Mouse (Mus musculus) c-Kit-positive CD71-negative TER-119-negative erythroid progenitor cells, embryonic 14.5 days (primary cell): Measurements from ENCODE around the gene Smcr8.

Experiments used
- DNase-seq: peaks from one replicate; pipeline ENCODE4 v3.0.0-alpha.2; 2013; ENCODE audit warnings: low read depth

Gene Smcr8

DNA sequence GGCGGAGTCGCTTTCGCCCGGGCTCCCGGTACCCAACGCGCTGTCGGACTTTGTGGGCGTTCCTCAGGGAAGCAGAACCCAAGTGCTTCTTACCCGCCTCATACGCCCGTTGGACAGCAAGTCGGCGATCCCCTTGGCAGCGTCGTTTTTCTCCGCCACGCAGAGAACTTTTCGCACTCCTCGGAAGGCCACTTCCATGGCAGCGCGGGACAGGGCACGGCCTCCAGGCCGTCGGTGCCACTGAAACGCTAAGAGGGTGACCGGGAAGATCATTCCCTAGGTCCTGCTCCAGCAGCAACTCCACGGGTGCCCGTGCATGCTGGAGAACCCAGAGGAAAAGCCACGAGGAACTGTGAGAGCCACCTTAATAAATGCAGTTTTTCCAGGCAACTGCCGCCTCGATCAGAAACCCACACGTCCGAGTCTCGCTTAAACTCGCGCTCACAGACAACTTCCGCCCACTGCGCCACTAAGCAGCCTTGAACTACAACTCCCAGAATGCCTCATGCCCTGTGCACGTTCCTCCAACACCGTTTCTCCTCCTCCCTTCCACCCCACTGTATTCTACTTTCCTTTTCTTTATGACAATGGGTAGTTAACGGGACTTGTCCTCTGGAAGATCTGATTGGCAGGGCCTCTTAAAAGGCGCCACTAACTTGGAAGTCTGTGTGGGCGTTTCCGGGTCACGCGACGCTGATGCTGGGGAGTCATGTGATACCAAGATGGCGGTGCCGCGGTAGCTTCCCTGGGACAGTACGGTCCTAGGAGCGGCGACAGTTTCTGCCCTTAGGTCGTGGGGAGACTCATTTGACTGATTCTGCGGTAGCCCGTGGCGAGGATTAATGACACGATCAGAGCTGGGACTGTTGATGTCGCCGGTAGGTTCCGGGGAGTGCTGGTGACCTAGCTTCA, at the start of gene Smcr8, which contains the start of gene Top3a:
Smcr8 (plus strand) TSS at position 696 of the 912 bp plus-strand sequence.
Top3a (minus strand) TSS at position 537 of the 912 bp plus-strand sequence.
- peak; percentile 81 for DNase-seq

- DNase-seq, result peak; percentile 88
These were observed 49.0 kb upstream of the Smcr8 start, which contains the start of gene Mief2 for GRCm38 (mm10) chr11:60728260-60728761. Gene Mief2 (plus strand): TSS chr11:60728398.

DNA sequence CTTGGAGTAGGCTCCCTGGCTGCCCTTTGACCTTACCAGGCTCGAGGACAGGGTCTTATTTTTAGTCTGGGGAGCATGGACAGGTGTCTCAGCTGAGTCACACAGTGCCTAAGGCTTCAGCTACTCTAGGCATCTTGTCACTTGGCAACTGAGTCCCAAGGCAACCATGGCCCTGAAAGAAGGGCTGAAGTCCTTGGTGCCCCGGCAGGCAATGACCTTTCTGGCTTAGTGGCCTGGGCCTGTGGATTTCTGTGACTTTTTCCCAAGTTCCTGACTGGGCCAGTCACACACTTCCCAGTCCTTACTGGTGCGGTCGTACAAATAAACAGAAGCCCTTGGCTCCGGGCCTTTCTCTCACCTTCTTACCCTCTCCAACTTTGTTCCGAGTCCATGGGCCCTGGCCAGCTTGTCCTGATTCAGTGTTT, 48.1 kb upstream of the Smcr8 start:
- no peak for DNase-seq

GRCm38 (mm10) chr11:60730169-60730568, 47.2 kb upstream of the Smcr8 start:
- no peak for DNase-seq

GRCm38 (mm10) chr11:60731251-60731650, 46.1 kb upstream of the Smcr8 start:
- DNase-seq, result no peak

GRCm38 (mm10) chr11:60734206-60734605, 43.1 kb upstream of the Smcr8 start:
- no peak for DNase-seq

DNA sequence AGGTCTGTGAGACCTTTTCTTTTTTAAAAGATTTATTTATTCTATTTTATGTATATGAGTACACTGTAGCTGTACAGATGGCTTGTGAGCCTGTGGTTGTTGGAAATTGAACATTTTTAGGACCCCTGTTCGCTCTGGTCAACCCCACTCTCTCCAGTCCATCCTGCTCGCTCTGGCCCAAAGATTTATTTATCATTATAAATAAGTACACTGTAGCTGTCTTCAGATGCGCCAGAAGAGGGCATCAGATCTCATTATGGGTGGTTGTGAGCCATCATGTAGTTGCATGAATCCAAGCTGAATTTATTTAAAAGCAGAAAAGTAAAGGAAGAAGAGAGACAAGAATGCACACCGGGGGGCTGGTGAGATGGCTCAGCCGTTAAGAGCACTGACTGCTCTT, 42.1 kb upstream of the Smcr8 start:
- DNase-seq, result no peak

DNA sequence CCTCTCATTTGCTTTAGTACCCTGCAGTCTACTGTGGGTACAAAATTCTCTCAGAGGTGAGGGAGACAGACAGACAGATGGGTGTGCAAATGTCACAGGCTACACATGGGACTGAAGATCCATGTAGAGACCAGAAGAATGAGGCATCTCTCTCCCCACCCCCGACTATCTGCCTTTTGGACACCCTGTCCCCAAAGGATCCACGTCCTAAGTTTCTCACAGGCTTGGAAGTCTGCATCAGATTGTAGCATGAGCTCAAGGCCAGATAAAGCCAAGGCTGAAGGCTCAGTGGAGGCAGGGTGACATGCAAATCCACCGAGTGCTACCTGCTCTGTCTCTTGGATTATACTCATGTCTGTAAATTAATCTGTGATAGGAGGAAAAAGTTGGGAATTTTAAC, 40.8 kb upstream of the Smcr8 start:
- no peak for DNase-seq

DNA sequence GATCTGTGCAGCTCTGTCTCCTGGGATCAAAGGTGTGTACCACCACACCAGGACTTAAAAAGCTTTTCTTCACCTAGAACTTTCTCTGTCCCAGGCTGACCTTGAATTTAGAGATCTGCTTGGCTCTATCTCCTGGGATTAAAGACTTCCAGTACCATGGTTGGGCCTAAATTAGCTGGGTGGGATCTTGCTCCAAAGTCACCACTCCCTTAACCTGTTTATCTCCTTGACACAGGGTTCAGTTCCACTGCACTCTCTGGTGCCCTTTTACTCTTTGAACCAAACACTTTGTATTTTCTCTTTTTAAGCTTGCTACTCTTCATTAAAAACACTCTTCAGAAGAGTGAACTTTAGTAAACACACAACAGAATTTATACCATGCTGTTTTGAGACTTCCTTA, 39.9 kb upstream of the Smcr8 start:
- DNase-seq, result no peak

DNA sequence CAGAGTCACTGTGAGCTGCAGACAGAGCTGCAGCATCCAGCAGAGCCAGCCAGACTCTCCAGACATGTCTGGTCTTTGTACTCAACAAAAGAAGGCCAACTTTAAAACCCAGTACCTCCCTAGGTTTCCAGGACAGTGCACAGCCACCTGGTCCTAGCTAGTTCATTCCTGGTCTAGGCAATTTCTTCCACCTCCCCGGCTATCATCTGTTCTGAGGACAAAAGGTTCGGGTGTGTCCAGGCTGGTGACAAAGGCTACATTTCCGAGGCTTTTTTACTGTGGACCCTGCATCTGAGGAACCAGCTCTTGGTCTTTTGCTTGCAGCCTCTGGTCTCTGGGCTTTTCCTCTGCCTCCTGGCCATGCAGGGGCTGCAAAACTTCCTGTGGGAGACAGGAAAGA, 37.0 kb upstream of the Smcr8 start:
- DNase-seq, result no peak

GRCm38 (mm10) chr11:60755570-60755969, 21.8 kb upstream of the Smcr8 start:
- DNase-seq, result no peak

- DNase-seq, result no peak
These were observed 15.6 kb upstream of the Smcr8 start for GRCm38 (mm10) chr11:60761681-60762080.

GRCm38 (mm10) chr11:60766969-60767368, 10.4 kb upstream of the Smcr8 start:
- DNase-seq, result no peak

DNA sequence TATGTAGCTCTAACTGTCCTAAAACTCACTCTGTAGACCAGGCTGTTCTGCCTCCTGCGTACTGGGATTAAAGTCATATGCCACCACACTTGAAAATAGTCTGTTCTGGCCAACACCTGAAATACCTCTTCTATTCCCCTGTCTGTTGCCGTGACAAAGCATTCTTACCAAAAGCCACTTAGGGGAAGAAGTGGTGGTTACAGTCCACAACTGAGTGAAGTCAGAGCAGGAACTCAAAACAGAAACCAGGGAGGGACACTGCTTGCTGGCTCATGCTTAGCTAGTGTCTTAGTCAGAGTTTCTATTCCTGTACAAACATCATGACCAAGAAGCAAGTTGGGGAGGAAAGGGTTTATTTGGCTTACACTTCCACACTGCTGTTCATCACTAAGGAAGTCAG, 8.0 kb upstream of the Smcr8 start:
- no peak for DNase-seq

- no peak for DNase-seq
These were observed 6.5 kb upstream of the Smcr8 start for GRCm38 (mm10) chr11:60770776-60771175.

GRCm38 (mm10) chr11:60772161-60772560, 5.2 kb upstream of the Smcr8 start:
- DNase-seq, result no peak

DNA sequence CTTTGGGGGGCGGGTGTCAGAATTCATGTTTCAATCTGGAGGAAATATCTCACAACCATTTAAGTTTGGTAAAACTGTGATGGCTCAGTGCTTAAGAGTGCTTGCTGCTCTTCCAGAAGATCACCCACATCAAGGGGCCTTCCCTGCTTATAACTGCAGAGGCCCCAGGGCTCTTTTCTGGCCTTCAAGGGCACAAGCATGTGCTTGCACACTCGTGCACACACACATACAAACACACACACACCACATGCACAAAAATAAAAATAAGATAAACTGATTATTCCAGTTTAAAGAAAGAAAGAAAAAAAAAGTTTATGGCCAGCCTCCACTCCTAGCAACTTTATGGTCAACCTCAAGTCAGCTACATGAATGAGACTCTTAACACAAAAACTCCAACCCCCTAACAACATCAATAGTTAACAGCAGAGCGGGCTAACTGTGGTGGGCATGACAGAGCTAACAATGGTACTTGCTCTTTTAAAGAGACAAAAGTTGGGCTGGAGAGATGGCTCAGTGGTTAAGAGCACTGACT, 3.1 kb upstream of the Smcr8 start:
- DNase-seq, result no peak

DNA sequence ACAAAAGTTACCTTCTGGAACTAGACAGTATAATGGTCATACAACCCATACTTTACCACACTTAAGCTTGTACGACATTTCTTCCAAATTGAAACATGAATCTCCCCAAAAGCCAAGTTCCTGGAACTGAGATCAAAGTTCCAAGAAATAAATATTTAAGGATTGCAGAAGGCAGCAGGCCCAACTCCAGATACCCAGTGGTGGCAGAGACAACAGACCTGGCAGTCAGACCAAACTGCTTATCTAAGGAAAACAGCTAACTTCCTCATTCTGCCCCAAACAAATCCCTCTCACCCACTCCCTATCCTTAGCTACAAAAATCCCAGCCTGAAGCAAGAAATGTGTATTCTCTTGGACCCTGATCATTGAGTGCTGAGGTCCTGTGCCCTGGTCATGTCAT, 2.5 kb upstream of the Smcr8 start:
- no peak for DNase-seq

DNA sequence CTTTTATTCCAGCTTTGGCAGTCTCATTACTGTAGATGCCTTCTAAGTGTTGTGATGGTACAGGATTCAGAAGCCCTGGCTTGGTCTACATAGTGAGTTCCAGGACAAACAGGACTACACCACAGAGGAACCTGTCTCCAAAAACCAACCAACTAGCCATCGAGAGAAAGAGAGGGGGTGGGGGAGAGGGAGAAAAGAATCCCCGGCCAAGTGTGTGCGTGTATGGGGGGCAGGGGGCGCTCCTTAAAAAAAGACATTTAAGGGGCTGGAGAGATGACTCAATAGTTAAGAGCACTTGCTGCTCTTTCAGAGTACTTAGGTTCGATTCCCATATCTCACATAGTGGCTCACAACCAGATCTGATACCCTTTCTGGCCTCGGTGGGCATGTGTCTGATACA, 1.7 kb upstream of the Smcr8 start:
- no peak for DNase-seq

DNA sequence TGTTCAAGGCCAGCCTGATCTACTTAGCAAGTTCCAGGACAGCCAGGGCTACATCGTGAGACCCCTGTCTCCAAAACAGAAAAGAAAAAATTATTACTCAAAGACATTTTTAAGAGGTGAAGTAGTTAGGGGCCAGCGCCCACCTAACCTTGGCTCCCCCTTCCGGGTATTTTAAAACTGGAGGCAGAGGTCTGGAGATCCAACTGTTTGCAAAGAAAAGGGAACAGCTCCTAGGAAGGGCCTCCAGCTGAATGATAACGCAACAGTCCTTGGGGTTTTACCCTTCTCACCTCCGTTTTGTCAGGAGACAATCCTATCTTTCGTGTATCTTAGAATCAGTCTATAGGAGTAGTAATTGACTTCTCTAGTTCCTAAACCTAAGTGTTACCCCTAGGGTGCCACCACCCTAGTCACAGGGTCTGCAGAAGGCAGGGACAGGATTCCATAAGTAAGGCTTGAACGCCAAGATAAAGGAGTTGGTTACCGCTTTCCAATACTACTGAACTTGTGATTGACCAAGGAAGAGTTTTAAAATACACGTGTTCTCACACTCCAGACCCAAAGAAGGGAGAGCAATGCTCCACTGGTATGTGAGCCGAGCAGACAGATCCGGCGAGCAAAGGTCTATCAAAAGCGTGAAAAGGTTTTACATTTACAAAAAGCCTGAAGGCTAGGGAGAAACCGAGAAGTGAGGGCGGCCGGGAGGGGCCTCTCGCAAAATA, 1.1 kb upstream of the Smcr8 start:
- DNase-seq, result no peak

DNA sequence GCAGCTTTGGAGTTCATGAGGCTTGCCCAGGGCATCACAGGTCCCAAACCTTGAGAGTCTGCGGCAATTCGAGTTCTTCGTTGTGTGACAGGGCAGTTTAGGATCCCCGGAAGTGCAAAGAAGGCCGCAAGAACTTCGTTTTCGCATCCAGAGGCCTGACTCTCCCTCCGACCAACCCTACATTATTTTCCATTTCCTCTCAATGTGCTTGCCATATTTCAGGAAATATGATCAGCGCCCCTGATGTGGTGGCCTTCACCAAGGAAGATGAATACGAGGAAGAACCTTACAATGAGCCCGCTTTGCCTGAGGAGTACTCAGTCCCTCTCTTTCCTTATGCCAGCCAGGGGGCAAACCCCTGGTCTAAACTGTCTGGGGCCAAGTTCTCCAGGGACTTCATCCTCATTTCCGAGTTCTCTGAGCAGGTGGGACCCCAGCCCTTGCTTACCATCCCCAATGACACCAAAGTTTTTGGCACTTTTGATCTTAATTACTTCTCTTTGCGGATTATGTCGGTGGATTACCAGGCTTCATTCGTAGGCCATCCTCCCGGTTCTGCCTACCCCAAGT, 562 bp downstream of the Smcr8 start:
- no peak for DNase-seq

GRCm38 (mm10) chr11:60779673-60780189, 2.4 kb downstream of the Smcr8 start:
- DNase-seq, result no peak
